ENCODE assay signal across 8 mouse cellular contexts in the genomic region with DNA sequence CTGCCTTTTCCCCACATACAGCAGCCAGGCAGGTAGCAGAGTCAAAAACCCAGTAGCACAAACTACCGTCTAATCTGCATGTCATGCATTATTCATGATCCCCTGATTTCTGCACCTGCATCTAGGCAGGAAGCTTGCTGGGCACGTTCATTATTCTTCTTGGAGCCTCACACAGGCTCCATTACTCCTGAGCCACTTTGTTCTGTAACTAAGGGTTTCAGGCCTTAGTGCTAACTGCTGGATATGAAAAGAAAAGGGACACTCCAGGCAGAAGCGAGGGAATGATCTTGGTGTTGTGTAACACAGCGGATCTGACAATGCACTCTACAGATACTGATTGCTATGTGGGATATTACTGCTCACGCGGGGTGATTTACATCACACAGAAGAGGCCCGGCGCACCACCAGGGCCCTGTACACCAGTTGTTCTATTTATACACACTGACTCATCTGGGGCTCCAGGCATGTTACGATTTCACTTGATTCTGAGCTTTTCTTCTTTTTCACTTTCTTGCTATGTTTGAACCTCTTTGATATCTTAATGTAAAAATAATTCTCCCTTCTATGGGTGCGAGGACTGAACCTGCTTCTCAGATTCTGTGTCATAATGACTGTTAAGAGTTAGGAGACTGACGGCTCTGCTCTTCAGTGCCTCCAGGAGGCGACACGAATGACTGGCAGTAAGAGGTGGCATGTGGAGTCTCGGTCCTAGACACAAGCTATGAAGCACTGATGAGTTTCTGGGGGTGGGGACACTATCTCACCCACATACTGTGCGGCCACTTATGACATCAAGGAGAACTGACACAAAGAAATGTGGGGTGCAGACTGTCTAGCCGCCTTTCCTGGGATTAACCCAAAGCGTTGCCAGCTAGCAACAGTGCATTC.
DNase-seq lines count a peak whose midpoint lies in the region; ATAC-seq lines count a peak whose summit lies in the region.

No protein-coding gene starts in this region.

- no peaks in the 10 kb centered on the region for H3K9me3 ChIP-seq in forebrain, embryonic 12.5 days

- intact Hi-C loops in left cerebral cortex, postnatal 36 days (cut with DNase I) = loop anchor here (5.0 to 10.0 kb wide), 2 partner anchors 343 to 510 kb away; no protein-coding TSS in a partner anchor
- intact Hi-C loops in gastrocnemius, postnatal 14 days (cut with DNase I; ENCODE audit: low total_unique reads) = no loop called here

- 32% methylated on average over 17 of the region's 17 CpGs for WGBS in forebrain, embryonic 12.5 days

- H3K27ac ChIP-seq in forebrain, embryonic 12.5 days = peak overlapping the region; percentile 89

- peak; percentile 21 for DNase-seq in kidney, adult 9 months
- no peak for DNase-seq in kidney, postnatal 25 days
- DNase-seq in NIH3T3 (ENCODE audit: low read depth) = peak; percentile 37
- peak; percentile 22 to 24 for DNase-seq in left cerebral cortex, postnatal 36 days (ENCODE audit: low spot score in 2 of 2)
- no peak for DNase-seq in cerebellum, adult 8-10 months
- no peak for DNase-seq in gastrocnemius, postnatal 14 days
- DNase-seq in spleen, postnatal 10 days (ENCODE audit: low spot score in 2 of 2) = no peak

- peaks cover 36% of the 10 kb centered on the region for H3K4me1 ChIP-seq in forebrain, embryonic 12.5 days

- 0 out of 2 replicates have a peak overlapping the region, but pooled peaks have one; percentile 11 for H3K4me2 ChIP-seq in forebrain, embryonic 12.5 days

- no peaks in the 10 kb centered on the region for H3K36me3 ChIP-seq in forebrain, embryonic 12.5 days (replicated peaks)

- peak; percentile 79 for ATAC-seq in forebrain, embryonic 12.5 days (ENCODE audit: low FRiP score)

- no peak overlapping the region for H3K4me3 ChIP-seq in forebrain, embryonic 12.5 days (replicated peaks)

- H3K27me3 ChIP-seq in forebrain, embryonic 12.5 days = no peaks in the 10 kb centered on the region

- H3K9ac ChIP-seq in forebrain, embryonic 12.5 days = no peak overlapping the region

Comparison
In these comparisons a context has a peak if more than half of its experiments do, and no peak if none do; other contexts are left out.
1. DNase-seq: peak in kidney, adult 9 months (single experiment), NIH3T3 (single experiment) and left cerebral cortex, postnatal 36 days (2 of 2); none in kidney, postnatal 25 days (0 of 2), cerebellum, adult 8-10 months (single experiment), gastrocnemius, postnatal 14 days (single experiment) and spleen, postnatal 10 days (0 of 2).